Mouse (Mus musculus) liver, postnatal 0 days (tissue): ENCODE measurements around the gene Fut1.
"Not testable (repeated sequence)": the region's sequence is repeated elsewhere in the genome, so short reads cannot be mapped to it uniquely, and the experiment has no call there.

Source experiments
- CTCF ChIP-seq: sonication (generic); IDR thresholded peaks from 2 replicates; pipeline ENCODE4 v1.5.1; 2016; ENCODE audit warnings: antibody characterized with exemption, low read depth
- EP300 ChIP-seq: IDR thresholded peaks from 2 replicates; pipeline ENCODE4 v1.6.1; 2016; ENCODE audit warnings: antibody characterized with exemption, low read depth, mild to moderate bottlenecking

DNA sequence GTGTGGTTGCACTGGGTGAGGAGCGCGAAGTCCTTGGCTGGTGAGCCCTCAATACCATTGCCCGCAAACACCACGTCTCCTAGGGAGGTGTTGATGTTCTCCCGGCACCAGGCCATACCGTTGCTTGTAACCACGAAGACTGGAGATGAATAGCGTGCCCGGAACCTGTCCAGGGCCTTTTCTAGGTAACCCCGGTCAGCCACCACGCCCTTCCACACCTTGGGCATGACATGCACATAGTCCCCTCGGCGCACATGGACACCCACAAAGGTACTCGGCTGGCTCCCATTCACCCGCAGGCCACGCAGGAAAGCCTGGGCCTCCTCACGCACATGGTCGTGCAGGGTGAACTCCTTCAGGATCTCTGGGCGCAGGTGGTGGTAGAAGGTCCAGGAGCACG lies 33.4 kb downstream of the Fut1 start:
- TF ChIP-seq CTCF, EP300: not testable (repeated sequence)
